Mouse (Mus musculus) monocyte, adult 2 months (primary cell): ENCODE data around the gene Rab8a.

Experiments
- DNase-seq, 2 experiments: peaks; one replicate each; pipeline ENCODE4 v3.0.0; 2022; ENCODE audit warnings: low spot score in 2 of 2, low read depth in 1 of 2

Rab8a gene

GRCm38 (mm10) chr8:72210710-72211109 is 49.7 kb downstream of the Rab8a start:
- DNase-seq, result no peak

DNA sequence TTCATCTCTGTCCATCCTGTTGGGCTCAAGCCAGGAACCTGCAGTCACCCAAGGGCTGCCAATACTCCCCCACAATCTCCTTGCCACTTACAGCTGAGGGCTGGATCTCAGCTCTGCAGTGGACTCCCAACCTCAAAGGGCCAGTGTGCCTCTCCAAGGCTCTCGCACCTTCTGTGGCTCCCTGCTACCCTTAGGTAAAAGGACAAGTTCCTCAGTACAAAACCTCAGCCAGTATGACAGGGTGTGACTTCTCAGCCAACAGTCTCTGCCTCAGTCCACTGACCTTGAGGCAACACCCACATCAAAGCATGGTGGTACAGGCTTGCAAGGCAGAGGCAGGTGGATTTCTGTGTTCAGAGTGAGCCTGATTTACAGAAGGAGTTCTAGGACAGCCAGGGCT is 50.8 kb downstream of the Rab8a start:
- DNase-seq, result no peak

DNA sequence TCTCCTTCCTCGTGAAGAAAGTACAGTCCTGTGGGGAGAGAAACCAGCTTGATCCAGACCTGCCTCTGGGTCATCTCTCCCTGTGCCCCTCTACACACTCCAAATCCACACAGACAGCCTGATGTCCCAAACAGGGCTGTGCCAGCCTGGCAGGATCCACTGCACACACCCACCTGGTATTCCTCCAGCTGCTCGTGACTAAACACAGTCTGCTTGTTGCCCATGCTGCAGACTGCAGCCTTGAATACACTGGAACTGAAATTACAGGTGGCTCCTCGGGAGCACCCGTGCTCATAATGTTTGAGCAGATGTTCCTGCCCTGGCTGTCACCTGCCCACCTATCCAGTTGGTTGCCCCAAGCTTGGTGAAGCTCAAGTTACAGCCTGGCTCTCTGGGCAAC is 51.8 kb downstream of the Rab8a start, which contains the start of gene Cib3:
Cib3 (minus strand) TSS at position 87 of the 400 bp plus-strand sequence.
- DNase-seq, result no peak

GRCm38 (mm10) chr8:72213536-72213935 is 52.5 kb downstream of the Rab8a start, which contains the start of gene Gm11034:
TSS of gene Gm11034 (minus strand) at chr8:72213636.
- no peak for DNase-seq

- no peak for DNase-seq
Measured at GRCm38 (mm10) chr8:72215060-72215459, 54.1 kb downstream of the Rab8a start.

DNA sequence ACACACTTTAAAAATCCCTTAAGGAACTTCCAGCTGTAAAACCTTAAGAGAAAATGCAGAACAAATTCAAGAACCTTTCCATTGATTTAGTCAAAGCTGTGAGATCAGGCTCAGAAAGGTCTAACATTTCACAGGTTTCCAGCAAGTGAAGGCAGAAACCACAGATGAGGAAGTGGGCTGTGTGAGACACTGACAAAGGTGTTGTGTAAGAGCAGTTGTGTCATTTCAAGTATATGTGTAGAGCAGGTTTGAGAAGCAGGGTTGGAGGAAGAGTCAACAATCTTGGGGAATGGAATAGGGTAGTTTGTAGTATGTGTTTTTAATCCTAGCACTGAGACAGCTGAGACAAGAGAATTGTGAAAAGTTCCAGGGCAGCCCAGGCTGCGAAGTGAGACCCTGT is 54.9 kb downstream of the Rab8a start:
- DNase-seq, result peak; percentile 46 to 66

DNA sequence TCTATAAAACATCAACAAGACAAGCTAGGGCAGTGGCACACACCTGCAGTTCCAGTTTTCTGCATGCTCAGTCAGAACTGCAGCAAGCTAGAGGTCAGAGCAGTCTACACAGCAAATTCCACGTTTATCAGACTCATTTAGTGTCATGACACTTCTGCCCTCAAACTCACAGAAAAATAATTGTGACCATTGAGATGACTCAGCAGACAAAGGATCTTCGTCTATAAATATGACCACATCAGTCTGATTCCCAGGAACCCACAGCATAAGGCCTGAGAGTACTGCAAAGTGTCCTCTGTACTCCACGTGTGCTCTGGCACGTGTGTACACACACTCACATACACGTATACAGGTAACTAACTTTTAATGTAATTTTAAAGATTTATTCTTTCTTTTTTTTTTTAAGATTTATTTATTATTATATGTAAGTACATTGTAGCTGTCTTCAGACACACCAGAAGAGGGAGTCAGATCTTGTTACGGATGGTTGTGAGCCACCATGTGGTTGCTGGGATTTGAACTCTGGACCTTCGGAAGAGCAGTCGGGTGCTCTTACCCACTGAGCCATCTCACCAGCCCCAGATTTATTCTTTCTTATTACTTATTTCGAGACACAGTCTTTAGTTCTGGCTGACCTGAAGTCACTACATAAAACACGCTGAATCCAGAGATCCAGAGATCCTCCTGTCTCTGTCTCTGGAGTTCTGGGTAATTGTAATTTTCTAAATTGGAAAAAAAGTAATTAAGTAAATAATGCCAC is 58.0 kb downstream of the Rab8a start:
- DNase-seq, result no peak

- DNase-seq, result peak; percentile 79 to 81
Measured at GRCm38 (mm10) chr8:72219541-72220363, 58.8 kb downstream of the Rab8a start, which contains the start of gene Fam32a. TSS of gene Fam32a (plus strand) at chr8:72219730.

- DNase-seq, result no peak
Measured at GRCm38 (mm10) chr8:72220758-72221157, 59.8 kb downstream of the Rab8a start.

GRCm38 (mm10) chr8:72222656-72223055 is 61.7 kb downstream of the Rab8a start:
- no peak for DNase-seq
